Mouse (Mus musculus) v-Abl transformed pro-B cells (cell line): ENCODE results near the gene Setmar.

Experiments used
- in situ Hi-C, 2 experiments: fragments of 400-800 bp; cut with MboI; formaldehyde crosslinking; loops; one replicate each; pipeline ENCODE4 v1.15.1; 2025; ENCODE audit not compliant: unreplicated experiment in 2 of 2

Setmar gene

DNA sequence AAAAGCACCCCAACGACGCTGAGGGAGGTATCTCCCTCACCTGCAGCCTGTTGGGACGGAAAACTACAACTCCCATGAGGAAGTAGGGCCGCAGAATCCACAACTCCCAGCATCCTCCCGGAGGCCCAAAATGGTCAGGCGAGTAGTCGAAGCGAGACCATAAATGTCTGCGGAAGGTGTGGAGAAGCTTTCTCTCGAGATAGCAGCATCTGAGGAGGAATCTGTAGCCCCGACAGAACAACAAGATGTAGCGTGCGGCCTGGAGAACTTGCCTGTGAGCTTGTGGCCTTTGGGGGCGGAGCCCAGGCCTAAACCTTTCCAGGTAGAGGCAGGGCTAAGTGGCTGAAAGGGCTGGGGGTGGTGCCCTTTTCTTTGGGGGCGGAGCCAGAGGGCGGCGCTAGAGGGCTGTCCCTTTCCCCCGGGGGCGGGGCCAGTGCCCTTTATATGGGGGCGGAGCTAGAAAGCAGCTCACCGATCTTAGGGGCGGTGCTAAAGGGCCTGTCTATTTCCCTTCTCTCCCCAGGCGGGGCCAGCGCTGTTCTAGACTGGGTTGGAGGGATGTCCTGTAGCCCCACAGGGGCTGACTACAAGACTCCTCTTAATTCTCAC is at the start of gene Setmar:
Setmar (plus strand) TSS at position 128 of the 609 bp plus-strand sequence.
- in situ Hi-C loops, result loop anchor here in 1 of 2 experiments (25.0 kb wide), 1 partner anchor 1403 kb away; no protein-coding TSS in a partner anchor

GRCm38 (mm10) chr6:108021646-108022045 is 43.2 kb upstream of the Setmar start:
- in situ Hi-C loops, result no loop called here

GRCm38 (mm10) chr6:108055041-108055440 is 9.8 kb upstream of the Setmar start:
- in situ Hi-C loops, result loop anchor here (5.0 to 25.0 kb wide), 2 partner anchors 1393 kb away; no protein-coding TSS in a partner anchor

- in situ Hi-C loops, result loop anchor here (5.0 to 25.0 kb wide), 2 partner anchors 1394 kb away; no protein-coding TSS in a partner anchor
Measured at GRCm38 (mm10) chr6:108055946-108056345, 8.9 kb upstream of the Setmar start.

DNA sequence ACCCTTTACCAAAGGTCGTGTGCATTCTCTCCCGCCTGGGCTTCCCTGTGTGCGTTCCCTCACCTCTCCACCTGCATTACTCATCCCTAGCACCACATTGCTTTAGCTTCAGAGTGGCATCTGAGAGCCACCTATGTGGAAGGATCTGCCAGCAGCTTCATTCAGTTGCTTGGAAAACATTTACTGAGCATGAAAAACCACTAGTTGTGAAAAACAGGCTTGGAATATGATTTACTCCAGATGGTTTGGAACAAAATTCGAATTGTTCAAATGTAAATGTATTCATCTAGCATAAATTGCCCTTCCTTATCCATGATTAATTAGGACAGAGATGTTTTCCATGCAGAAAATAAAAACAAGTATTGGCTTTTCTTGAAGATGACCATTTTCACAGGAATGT is 7.5 kb upstream of the Setmar start:
- in situ Hi-C loops, result loop anchor here (5.0 to 25.0 kb wide), 2 partner anchors 1395 kb away; no protein-coding TSS in a partner anchor

DNA sequence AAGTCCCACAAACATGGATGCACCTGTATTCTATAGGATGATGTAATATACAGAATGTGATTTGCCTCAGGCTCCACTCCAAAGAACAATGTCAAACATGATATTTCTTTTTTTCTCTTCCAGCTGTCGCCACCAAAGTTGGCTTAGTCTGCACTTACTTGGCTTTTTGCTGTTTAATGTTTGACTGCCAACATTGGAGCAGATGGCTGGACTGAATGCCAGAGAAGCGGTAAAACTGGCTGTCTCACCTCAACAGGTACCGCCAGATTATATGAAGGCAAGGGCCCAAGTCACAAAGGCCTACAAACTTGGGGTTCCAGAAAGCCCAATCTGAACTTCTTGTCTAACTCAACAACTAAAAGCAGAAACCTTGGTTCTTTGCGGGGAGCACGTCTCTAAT is 6.8 kb upstream of the Setmar start:
- in situ Hi-C loops, result loop anchor here (5.0 to 25.0 kb wide), 2 partner anchors 1396 kb away; no protein-coding TSS in a partner anchor

- in situ Hi-C loops, result loop anchor here in 1 of 2 experiments (25.0 kb wide), 1 partner anchor 1399 kb away; no protein-coding TSS in a partner anchor
Measured at GRCm38 (mm10) chr6:108061121-108061520, 3.7 kb upstream of the Setmar start.

DNA sequence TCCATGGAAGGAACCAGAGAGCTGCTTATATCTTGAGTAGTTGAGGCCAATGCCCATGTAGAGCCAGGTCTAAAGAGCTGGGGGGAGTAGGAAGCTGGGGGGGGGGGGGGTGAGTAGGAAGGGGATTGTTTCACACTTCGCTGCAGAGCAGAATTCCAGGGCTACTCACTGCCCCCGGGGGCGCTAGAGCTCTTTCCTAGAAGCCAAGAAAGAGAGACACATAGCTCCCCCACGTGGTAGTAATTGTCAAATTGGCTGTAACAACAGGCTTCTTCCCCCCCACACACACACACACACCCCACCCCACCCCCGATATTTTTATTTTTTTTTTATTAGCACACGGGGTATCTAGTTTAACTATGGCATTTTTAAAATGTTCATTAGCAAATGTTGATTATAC is 738 bp downstream of the Setmar start:
- in situ Hi-C loops, result loop anchor here in 1 of 2 experiments (25.0 kb wide), 1 partner anchor 1403 kb away; no protein-coding TSS in a partner anchor

DNA sequence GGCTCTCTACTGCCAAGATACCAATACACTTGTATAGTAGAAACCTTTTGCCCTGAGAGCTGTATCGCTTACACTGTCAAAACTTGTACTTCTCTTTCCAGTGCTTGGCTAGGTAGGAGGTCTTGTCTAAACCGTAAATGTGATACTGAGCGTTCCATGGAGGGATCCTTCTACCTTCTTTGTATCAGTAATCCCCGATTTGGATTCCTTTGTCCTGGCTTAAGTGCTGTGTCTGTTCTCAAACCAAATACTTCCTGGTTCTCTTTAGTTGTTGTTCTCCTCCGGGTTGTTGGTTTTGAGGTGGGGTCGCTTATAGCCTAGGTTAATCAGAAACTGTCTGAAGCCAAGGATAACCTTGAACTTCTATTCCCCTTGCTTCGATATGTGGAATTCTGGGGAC is 6.1 kb downstream of the Setmar start:
- in situ Hi-C loops, result loop anchor here (10.0 to 25.0 kb wide), 2 partner anchors 644 to 1409 kb away; no protein-coding TSS in a partner anchor

- in situ Hi-C loops, result loop anchor here (10.0 to 25.0 kb wide), 2 partner anchors 642 to 1411 kb away; no protein-coding TSS in a partner anchor
Measured at GRCm38 (mm10) chr6:108073071-108073470, 8.2 kb downstream of the Setmar start.

- in situ Hi-C loops, result loop anchor here (10.0 to 25.0 kb wide), 2 partner anchors 641 to 1412 kb away; no protein-coding TSS in a partner anchor
Measured at GRCm38 (mm10) chr6:108073931-108074330, 9.1 kb downstream of the Setmar start.

GRCm38 (mm10) chr6:108074624-108075023 is 9.8 kb downstream of the Setmar start:
- in situ Hi-C loops, result loop anchor here (10.0 to 25.0 kb wide), 2 partner anchors 640 to 1412 kb away; no protein-coding TSS in a partner anchor

GRCm38 (mm10) chr6:108075857-108076256 is 11.0 kb downstream of the Setmar start:
- in situ Hi-C loops, result loop anchor here in 1 of 2 experiments (10.0 kb wide), 1 partner anchor 639 kb away; no protein-coding TSS in a partner anchor

DNA sequence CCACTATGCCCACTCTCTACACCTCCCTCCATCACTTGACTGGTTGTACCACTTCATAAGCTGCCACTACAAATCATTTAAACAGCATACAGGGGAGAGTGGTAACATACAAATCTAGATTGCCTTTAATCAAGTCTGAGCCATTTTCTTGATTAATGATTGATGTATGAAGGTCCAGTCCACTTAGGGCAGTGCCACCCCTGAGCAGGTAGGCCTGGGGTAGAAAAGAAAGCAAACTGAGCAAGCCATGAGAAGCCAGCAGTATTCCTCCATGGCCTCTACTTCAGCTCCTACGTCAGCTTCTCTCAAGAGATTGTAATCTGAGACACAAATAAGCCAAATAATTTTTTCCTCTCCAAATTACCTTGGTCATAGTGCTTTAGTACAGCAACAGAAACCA is 26.5 kb downstream of the Setmar start:
- in situ Hi-C loops, result loop anchor here (10.0 kb wide), 3 partner anchors 124 to 644 kb away; partner anchors contain the start of gene Itpr1 (in 1 of the 2)

DNA sequence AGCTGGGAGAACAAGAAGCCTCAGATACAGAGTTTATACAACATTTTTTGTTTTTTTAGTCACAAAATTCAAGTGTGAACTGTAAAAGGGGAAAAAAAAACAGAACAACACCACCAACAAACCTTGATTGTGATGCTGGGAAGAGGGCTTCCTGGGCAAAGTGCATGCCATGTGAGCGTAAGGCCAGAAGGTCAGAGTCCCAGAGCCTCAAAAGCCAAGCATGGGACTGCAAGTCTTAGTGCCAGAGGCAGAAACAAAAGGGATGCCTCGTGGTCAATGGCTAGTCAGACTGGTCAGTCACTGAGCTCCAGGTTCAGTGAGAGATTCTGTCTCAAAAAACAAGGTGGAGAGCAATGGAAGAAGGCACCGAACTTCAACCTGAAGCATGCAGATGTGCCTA is 27.8 kb downstream of the Setmar start:
- in situ Hi-C loops, result loop anchor here (10.0 kb wide), 3 partner anchors 122 to 642 kb away; partner anchors contain the start of gene Itpr1 (in 1 of the 2)

DNA sequence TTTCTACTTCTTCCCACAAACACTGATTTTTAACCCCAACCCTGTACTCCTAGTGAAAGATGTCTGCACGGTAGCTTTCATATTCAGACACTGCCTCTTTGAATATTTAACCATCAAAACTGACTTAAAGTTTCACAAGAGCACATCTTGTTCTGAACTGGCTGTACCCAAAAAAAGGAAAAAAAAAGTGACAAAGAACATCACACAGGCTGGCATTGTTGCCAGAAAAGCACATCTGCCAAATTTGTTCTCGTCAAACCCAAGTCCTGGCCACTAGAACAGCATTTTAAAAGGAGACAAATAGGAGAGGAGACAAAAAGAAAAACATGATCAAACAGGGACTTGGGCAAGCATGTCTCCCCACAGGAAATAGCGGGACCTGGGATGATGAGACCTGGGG is 28.6 kb downstream of the Setmar start:
- in situ Hi-C loops, result loop anchor here (10.0 kb wide), 3 partner anchors 121 to 641 kb away; partner anchors contain the start of gene Itpr1 (in 1 of the 2)

DNA sequence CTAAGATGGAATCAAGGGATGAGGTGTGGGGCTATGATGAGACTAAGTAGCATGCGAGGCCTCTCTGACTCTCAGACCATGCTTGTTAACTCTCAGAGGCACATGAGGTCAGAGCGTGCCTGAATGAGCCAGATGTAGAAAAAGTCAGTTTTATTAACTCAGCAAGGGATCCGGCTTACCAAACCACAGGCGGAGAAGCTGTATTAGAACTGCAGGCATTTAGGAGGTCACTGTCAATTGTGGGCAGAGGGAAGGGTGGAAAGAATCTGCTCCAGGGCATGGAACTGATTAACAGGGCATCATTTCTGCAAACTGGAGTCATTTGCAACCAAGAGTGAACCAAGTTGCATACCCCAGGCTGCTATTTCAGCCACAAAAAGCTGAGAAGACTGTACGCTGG is 30.6 kb downstream of the Setmar start:
- in situ Hi-C loops, result loop anchor here (5.0 to 10.0 kb wide), 5 partner anchors 119 to 639 kb away; partner anchors contain the start of gene Itpr1 (in 1 of the 2)

DNA sequence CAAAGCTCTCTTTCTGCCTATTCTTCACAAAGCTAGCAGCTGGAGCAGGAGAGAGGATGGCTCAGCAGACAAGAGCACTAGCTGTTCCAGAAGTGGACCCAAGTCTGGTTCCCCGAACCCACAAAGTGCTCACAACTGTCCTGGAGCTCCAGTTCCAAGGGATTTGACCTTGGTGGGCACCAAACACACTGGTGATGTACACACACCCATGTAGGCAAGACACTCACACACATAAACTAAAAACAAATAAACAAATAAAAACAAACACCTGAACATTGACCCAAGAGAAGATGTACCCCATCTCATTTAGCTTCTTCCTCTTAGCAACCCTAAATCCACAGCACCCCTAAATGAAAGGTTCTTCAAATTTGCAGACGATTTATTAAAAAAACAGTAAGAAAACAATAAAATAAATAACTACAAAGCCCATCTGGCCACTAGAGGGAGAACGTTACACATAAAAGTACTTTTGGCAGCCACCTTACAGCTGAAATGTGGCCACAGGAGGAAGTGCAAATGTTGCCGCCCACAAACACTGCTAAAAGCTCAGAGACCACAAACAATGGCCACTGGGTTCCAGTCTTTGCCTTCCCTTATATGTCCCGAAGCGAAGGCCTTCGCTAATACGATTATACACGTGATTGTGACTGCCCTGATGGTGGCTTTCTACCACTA is 33.5 kb downstream of the Setmar start:
- in situ Hi-C loops, result loop anchor here (5.0 to 10.0 kb wide), 5 partner anchors 116 to 636 kb away; partner anchors contain the start of gene Itpr1 (in 1 of the 2)

GRCm38 (mm10) chr6:108098846-108099217 is 34.0 kb downstream of the Setmar start:
- in situ Hi-C loops, result loop anchor here (5.0 to 10.0 kb wide), 5 partner anchors 116 to 636 kb away; partner anchors contain the start of gene Itpr1 (in 1 of the 2)
